ENCODE assay signal across 1 mouse cellular context in genomic region chr16:18625791-18626311, GRCm38 (mm10).
TF ChIP-seq lines count a peak whose summit lies in the region.

No protein-coding gene starts in this region.

TF ChIP-seq in MEL, 35 proteins besides CTCF, POLR2A, EP300 and RAD21:
- TF ChIP-seq MYC (IDR thresholded peaks at IDR 0.05; ENCODE audit: low read depth, low read length) = no peak
- TF ChIP-seq ELF1 (IDR thresholded peaks at IDR 0.05; ENCODE audit: low read depth, low read length) = no peak
- no peak for TF ChIP-seq TAL1 (IDR thresholded peaks at IDR 0.05; ENCODE audit: low read length)
- TF ChIP-seq GATA1 (IDR thresholded peaks at IDR 0.05; ENCODE audit: low read depth, low read length) = no peak
- TF ChIP-seq KAT2A (conservative IDR thresholded peaks at IDR 0.05; ENCODE audit: low read depth, low read length) = no peak
- TF ChIP-seq NRF1 (IDR thresholded peaks at IDR 0.05; ENCODE audit: insufficient read depth, low read depth, low read length, poor library complexity, severe bottlenecking) = no peak
- TF ChIP-seq MYB (IDR thresholded peaks at IDR 0.05; ENCODE audit: low read depth, low read length) = no peak
- TF ChIP-seq MXI1 (IDR thresholded peaks at IDR 0.05; ENCODE audit: low read depth, low read length) = no peak
- no peak for TF ChIP-seq SMC3 (IDR thresholded peaks at IDR 0.05; ENCODE audit: low read depth, low read length)
- no peak for TF ChIP-seq POLR2AphosphoS5 (IDR thresholded peaks at IDR 0.05; ENCODE audit: borderline replicate concordance, low read depth, low read length)
- no peak for TF ChIP-seq ZNF384 (IDR thresholded peaks at IDR 0.05; ENCODE audit: low read depth, low read length)
- no peak for TF ChIP-seq ZMIZ1 (IDR thresholded peaks at IDR 0.05; ENCODE audit: low read depth, low read length)
- TF ChIP-seq RCOR1 (IDR thresholded peaks at IDR 0.05; ENCODE audit: low read depth, low read length) = no peak
- TF ChIP-seq CHD1 (IDR thresholded peaks at IDR 0.05; ENCODE audit: low read depth, low read length) = no peak
- TF ChIP-seq MAZ (IDR thresholded peaks at IDR 0.05; ENCODE audit: low read depth, low read length) = no peak
- no peak for TF ChIP-seq TCF12 (IDR thresholded peaks at IDR 0.05; ENCODE audit: low read depth, low read length)
- TF ChIP-seq CHD2 (IDR thresholded peaks at IDR 0.05; ENCODE audit: low read length) = no peak
- TF ChIP-seq TBP (IDR thresholded peaks at IDR 0.05; ENCODE audit: low read depth, low read length) = no peak
